Mouse (Mus musculus): ENCODE results near the gene Zmat3. TPM values are rescaled to one million over a fixed set of nuclear protein-coding genes. Genes with fewer than 3 reads are reported as not detected.

Zmat3 gene
- total RNA-seq (2021): 1 to 10 TPM; 6.4 to 7.1 TPM
- long read RNA-seq, experiment 1, full-length matches to known transcripts: 1 of 3 reads
- long read RNA-seq, experiment 1, partial matches to known transcripts: 0 of 3 reads
- long read RNA-seq, experiment 1, other reads (novel, unspliced or antisense): 2 of 3 reads
- long read RNA-seq, experiment 2, partial matches to known transcripts: 0 of 4 reads
- long read RNA-seq, experiment 2, other reads (novel, unspliced or antisense): 4 of 4 reads

GRCm38 (mm10) chr3:32365546-32366245 lies at the start of gene Zmat3:
Gene Zmat3 (minus strand): TSS chr3:32366014.
- intact Hi-C loops (cut with DNase I): loop anchor here (2.0 kb wide), 1 partner anchor 17 kb away; no protein-coding TSS in a partner anchor
- DNase-seq: peak; percentile 78 to 86

GRCm38 (mm10) chr3:32414381-32414780 lies 48.6 kb upstream of the Zmat3 start:
- intact Hi-C loops (cut with DNase I): no loop called here
- DNase-seq: no peak

GRCm38 (mm10) chr3:32412502-32413044 lies 46.8 kb upstream of the Zmat3 start:
- intact Hi-C loops (cut with DNase I): no loop called here
- no peak for DNase-seq

DNA sequence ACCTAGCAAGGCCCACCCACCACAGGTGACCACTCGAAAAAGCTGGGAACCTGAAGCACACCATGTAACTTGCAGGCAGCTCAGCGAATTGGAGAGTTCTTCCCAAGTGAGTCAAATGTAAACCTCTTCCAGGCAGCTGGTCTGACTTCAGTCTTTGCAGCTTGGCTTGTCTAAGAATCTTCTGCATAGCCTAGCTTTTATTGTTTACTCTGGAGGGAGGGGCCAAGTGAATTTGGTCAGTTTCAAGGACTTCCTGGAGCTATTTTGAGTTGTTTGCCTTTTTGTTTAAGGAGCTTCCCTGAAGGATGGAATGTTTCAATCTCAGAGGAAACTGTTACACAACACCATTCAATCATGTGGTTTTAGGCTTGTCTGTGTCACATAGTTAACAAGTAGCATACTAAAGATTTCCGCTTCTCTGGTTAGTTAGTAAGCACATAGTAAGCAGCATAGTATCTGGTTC lies 43.0 kb upstream of the Zmat3 start:
- no peak for DNase-seq
- intact Hi-C loops (cut with DNase I): no loop called here

DNA sequence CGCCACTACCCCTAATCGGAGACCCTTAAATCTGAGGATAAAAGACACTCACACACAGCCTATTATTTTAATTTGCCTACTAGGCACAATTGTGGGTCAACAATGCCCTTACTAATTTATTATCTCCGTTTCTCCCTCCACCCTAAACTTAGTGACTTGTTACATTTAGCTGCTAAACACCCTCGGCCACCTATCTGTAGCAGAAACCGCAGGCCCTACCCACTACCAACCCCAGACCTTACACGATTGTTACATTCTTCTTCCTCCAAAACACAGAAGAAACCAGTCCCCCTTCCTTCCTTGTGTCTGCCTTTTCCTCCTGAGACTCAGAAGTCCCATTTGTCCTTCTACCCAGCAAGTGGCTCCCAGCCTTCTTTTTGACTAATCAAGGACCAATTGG lies 41.0 kb upstream of the Zmat3 start:
- intact Hi-C loops (cut with DNase I): no loop called here
- DNase-seq: no peak

GRCm38 (mm10) chr3:32405699-32406098 lies 39.9 kb upstream of the Zmat3 start:
- no peak for DNase-seq
- intact Hi-C loops (cut with DNase I): no loop called here

GRCm38 (mm10) chr3:32402990-32403885 lies 37.4 kb upstream of the Zmat3 start:
- DNase-seq: peak; percentile 25 to 27
- intact Hi-C loops (cut with DNase I): no loop called here

DNA sequence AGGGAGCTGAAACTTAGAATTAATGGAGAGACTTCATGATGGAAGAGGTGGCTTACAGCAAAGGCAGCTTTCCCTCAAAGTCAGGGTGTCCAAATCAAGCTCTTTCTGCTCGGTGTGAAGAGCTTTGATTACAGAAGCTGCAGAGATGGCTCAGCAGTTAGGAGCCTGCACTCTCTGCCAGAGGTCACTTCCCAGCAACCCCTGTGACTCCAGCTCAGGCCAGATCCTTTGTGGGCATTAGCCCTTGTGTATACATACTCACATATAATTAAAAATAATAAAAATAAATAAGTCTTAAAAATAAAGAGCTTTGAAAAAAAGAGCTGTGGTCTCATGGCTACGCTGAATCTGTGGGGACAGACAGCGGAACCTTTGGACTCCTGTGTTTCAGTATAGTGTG lies 35.8 kb upstream of the Zmat3 start:
- no peak for DNase-seq
- intact Hi-C loops (cut with DNase I): no loop called here

- intact Hi-C loops (cut with DNase I): loop anchor here (5.0 kb wide), 1 partner anchor 52 kb away; no protein-coding TSS in a partner anchor
Measured at GRCm38 (mm10) chr3:32399931-32400330, 34.1 kb upstream of the Zmat3 start.

DNA sequence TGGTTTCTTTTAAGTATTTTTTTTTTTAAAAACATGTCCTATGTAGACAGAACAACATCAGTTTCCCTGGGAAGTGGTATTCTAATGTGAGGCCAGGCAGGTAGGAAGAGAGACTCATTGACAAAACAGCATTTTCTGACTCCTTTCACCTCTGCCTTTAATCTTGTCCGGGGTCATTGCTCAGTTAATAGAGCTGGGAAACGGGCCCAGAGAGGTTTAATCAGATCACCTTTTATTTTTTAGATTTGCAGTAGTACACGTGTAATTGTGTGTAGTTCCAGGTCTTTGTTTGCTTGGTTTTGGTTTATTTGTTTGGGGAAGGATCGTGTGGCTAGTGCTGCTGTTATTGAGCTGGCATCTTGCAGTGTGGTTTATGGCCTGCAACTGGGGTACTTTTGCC lies 33.6 kb upstream of the Zmat3 start:
- intact Hi-C loops (cut with DNase I): loop anchor here (5.0 kb wide), 1 partner anchor 53 kb away; no protein-coding TSS in a partner anchor
- DNase-seq: no peak

More at GRCm38 (mm10) chr3:32399931-32400330, 34.1 kb upstream of the Zmat3 start:
- DNase-seq: no peak

DNA sequence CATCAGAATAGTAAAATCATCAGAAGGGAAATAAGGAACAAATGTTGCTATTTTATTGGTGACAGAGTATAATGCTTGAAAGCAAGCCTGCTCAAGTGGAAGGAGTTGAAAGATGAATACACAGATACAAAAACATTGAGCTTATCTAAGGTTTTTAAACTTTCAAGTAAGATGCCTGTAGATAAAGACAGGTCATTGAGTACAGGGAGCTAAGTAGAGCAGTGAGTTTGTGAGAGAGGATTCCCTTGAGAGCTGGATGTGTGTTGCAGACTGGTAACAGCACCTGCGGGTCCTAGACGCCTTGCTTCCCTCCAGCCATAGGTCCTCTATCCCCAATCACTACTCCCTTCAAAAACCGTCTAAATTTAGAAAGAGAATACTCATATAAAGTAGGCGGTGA lies 32.8 kb upstream of the Zmat3 start:
- intact Hi-C loops (cut with DNase I): loop anchor here (5.0 kb wide), 1 partner anchor 54 kb away; no protein-coding TSS in a partner anchor
- no peak for DNase-seq

DNA sequence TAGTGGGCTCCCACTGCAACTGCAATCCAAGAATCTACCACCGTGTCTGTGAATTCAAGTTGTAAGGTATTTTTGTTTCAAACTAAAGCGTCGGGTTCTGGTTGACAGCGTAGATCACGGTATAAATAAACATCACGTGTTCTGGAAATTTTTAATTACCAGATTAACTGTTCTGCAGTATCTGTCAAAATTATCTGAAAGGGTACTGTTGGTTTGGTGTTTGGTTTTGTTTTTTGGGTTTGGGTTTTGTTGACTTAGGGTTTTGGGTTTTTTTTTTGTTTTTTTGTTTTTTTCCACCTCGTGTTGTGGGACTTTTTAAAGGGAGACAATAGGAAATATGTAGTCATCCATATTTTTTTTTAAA lies 32.3 kb upstream of the Zmat3 start:
- intact Hi-C loops (cut with DNase I): loop anchor here (5.0 kb wide), 1 partner anchor 54 kb away; no protein-coding TSS in a partner anchor
- no peak for DNase-seq

GRCm38 (mm10) chr3:32397461-32398174 lies 31.8 kb upstream of the Zmat3 start, which contains the start of gene Pik3ca:
Gene Pik3ca (plus strand): TSS chr3:32397671.
- peak; percentile 12 to 53 for DNase-seq
- intact Hi-C loops (cut with DNase I): loop anchor here (2.0 to 5.0 kb wide), 2 partner anchors 55 to 111 kb away; no protein-coding TSS in a partner anchor

GRCm38 (mm10) chr3:32396794-32397460 lies 31.1 kb upstream of the Zmat3 start:
- intact Hi-C loops (cut with DNase I): loop anchor here (2.0 to 5.0 kb wide), 2 partner anchors 55 to 112 kb away; no protein-coding TSS in a partner anchor
- peak; percentile 92 to 96 for DNase-seq

DNA sequence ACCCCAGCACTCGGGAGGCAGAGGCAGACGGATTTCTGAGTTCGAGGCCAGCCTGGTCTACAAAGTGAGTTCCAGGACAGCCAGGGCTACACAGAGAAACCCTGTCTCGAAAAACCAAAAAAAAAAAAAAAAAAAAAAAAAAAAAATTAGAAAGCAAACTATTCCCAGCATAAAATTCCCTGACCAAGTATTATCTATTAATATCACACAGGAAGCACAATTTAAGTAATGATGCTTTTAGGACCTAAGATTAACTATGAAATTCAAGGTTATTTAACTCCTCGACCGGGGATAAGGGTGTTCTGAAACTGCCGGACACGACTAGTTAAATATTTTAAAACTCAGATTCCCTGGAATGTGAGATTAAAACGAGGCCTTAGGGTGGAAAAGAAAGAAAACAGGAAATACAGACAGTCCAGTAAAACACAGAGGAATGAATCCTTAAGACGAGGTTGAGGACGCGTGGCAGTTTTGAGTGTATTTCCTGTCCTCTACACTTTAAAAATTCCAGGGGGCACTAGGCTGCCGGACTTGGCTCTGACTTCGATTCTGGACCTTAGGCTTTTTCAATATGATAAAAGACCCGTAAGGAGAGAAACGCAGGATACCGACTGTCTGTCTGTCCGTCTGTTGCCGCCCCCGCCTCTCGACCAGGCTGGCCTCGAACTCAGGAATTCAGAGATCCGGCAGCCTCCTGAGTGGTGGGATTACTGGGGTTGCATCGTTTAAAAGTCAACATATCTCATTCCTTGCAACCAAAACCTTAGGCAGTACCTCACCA lies 30.1 kb upstream of the Zmat3 start:
- DNase-seq: peak in 1 of 2 experiments; percentile 30
- intact Hi-C loops (cut with DNase I): loop anchor here (2.0 to 5.0 kb wide), 2 partner anchors 56 to 113 kb away; no protein-coding TSS in a partner anchor

DNA sequence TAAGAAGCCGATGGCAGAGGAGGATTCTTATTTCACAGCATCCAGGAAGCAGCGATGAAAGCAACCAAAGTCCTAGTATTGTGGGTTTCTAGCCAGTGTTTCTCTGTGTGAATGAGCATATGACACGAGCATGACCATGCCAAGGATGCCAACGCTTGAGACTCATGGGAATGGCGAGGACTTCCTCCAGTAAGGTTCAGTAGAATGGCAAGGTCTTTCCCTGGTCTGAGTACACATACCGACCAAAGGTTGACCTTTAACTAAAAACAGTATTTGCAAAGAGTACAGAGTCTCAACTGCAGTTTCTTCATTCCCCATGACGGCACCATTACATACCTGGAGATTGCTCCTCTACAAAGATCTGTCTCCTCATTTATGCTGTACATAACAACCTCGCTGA lies 28.2 kb upstream of the Zmat3 start:
- intact Hi-C loops (cut with DNase I): no loop called here
- no peak for DNase-seq

DNA sequence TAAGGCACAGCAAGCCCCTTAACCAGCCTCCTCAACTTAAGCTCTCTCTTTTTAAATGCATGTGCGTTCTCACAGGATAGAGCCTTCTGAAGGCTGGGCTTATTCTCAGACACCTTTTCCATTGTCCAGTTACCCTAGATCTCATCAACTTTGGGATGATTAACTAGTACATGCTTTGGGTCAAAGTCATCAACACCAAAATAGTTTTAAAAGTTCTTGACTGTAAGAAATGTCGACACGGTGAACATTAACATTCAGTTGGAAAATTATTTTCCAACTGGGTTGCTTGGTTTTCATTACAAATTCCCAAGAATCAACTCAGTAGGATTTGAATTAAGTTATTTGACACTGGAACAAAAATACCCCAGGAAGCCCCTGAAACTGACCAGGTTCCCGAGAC lies 27.0 kb upstream of the Zmat3 start:
- intact Hi-C loops (cut with DNase I): no loop called here
- no peak for DNase-seq

- no peak for DNase-seq
- intact Hi-C loops (cut with DNase I): loop anchor here (5.0 kb wide), 1 partner anchor 126 kb away; no protein-coding TSS in a partner anchor
Measured at GRCm38 (mm10) chr3:32381556-32381955, 15.7 kb upstream of the Zmat3 start.
